ENCODE assay signal across 8 mouse cellular contexts in genomic region chr9:68716961-68717360, GRCm38 (mm10).
DNase-seq lines count a peak whose midpoint lies in the region; ATAC-seq and TF ChIP-seq lines count a peak whose summit lies in the region.
"Had no signal": no experiment of that assay in that cellular context is flagged by ENCODE, and none has a peak within 500 bp of the region (broad histone marks: within the 10 kb centered on the region; RNA-seq: fewer than 3 reads in every experiment).

No protein-coding gene starts in this region.

- H3K27me3 ChIP-seq in hindbrain, embryonic 10.5 days (ENCODE audit: insufficient read depth, poor library complexity, severe bottlenecking), result no peaks in the 10 kb centered on the region
- no peaks in the 10 kb centered on the region for H3K27me3 ChIP-seq in hindbrain, embryonic 12.5 days
- H3K27me3 ChIP-seq in limb, embryonic 14.5 days (ENCODE audit: control insufficient read depth, insufficient read depth, low read length), result no peaks in the 10 kb centered on the region
- H3K27me3 ChIP-seq: embryonic facial prominence, embryonic 13.5 days had no signal

- no peak overlapping the region for H3K27ac ChIP-seq in hindbrain, embryonic 10.5 days
- no peak overlapping the region for H3K27ac ChIP-seq in hindbrain, embryonic 12.5 days
- H3K27ac ChIP-seq in limb, embryonic 14.5 days (replicated peaks; ENCODE audit: low read depth, low read length), result no peak overlapping the region
- H3K27ac ChIP-seq: embryonic facial prominence, embryonic 13.5 days had no signal

- H3K4me3 ChIP-seq in hindbrain, embryonic 10.5 days, result no peak overlapping the region
- no peak overlapping the region for H3K4me3 ChIP-seq in hindbrain, embryonic 12.5 days
- no peak overlapping the region for H3K4me3 ChIP-seq in limb, embryonic 14.5 days (replicated peaks; ENCODE audit: low read length)
- H3K4me3 ChIP-seq: embryonic facial prominence, embryonic 13.5 days had no signal

- H3K9me3 ChIP-seq in hindbrain, embryonic 10.5 days, result no peaks in the 10 kb centered on the region
- H3K9me3 ChIP-seq in hindbrain, embryonic 12.5 days (replicated peaks), result no peaks in the 10 kb centered on the region
- H3K9me3 ChIP-seq in limb, embryonic 14.5 days (ENCODE audit: control insufficient read depth, low read length), result no peaks in the 10 kb centered on the region
- H3K9me3 ChIP-seq: embryonic facial prominence, embryonic 13.5 days had no signal

- ATAC-seq in hindbrain, embryonic 12.5 days (ENCODE audit: low FRiP score), result no peak
- no peak for ATAC-seq in limb, embryonic 14.5 days (ENCODE audit: low FRiP score, low read depth)

- peak; percentile 63 for DNase-seq in hindbrain, embryonic 10.5 days (ENCODE audit: low spot score)
- DNase-seq in 3T3-L1 (ENCODE audit: low read depth, low spot score), result peak; percentile 65
- peak; percentile 76 for DNase-seq in ES-CJ7 (ENCODE audit: low read depth, low spot score)
- peak; percentile 36 for DNase-seq in embryo, embryonic 11.5 days (ENCODE audit: low read depth, low spot score)
- DNase-seq in limb, embryonic 14.5 days (ENCODE audit: low spot score), result peak; percentile 32
- DNase-seq in thymus, postnatal 25 days, result peak; percentile 14

- no peak for TF ChIP-seq POLR2A in limb, embryonic 14.5 days (IDR thresholded peaks at IDR 0.05; ENCODE audit: borderline replicate concordance, extremely low read depth, insufficient read depth, insufficient read length)

- WGBS in hindbrain, embryonic 10.5 days, result 18% methylated on average over 5 of the region's 5 CpGs
- whole genome bisulfite sequencing in hindbrain, embryonic 12.5 days, result 16% methylated on average over 5 of the region's 5 CpGs
- 19% methylated on average over 5 of the region's 5 CpGs for WGBS in limb, embryonic 14.5 days

- no peaks in the 10 kb centered on the region for H3K36me3 ChIP-seq in hindbrain, embryonic 10.5 days
- no peaks in the 10 kb centered on the region for H3K36me3 ChIP-seq in hindbrain, embryonic 12.5 days
- no peaks in the 10 kb centered on the region for H3K36me3 ChIP-seq in limb, embryonic 14.5 days (ENCODE audit: control insufficient read depth, insufficient read depth, low read length)
- H3K36me3 ChIP-seq: embryonic facial prominence, embryonic 13.5 days had no signal

- H3K9ac ChIP-seq in hindbrain, embryonic 12.5 days, result no peak overlapping the region
- no peak overlapping the region for H3K9ac ChIP-seq in limb, embryonic 14.5 days (ENCODE audit: low read depth, low read length, severe bottlenecking)
- H3K9ac ChIP-seq: embryonic facial prominence, embryonic 13.5 days had no signal

- no peak overlapping the region for H3K4me2 ChIP-seq in hindbrain, embryonic 12.5 days (replicated peaks)
- no peak overlapping the region for H3K4me2 ChIP-seq in limb, embryonic 14.5 days (replicated peaks; ENCODE audit: low read depth, low read length, severe bottlenecking)
- H3K4me2 ChIP-seq: embryonic facial prominence, embryonic 13.5 days had no signal

- H3K4me1 ChIP-seq in hindbrain, embryonic 10.5 days (replicated peaks), result no peaks in the 10 kb centered on the region
- no peaks in the 10 kb centered on the region for H3K4me1 ChIP-seq in hindbrain, embryonic 12.5 days
- no peaks in the 10 kb centered on the region for H3K4me1 ChIP-seq in limb, embryonic 14.5 days (ENCODE audit: control insufficient read depth, insufficient read depth, low read length)
- H3K4me1 ChIP-seq: embryonic facial prominence, embryonic 13.5 days had no signal

Comparison
In these comparisons a context has a peak if more than half of its experiments do, and no peak if none do; other contexts are left out.
1. DNase-seq: peak in every context shown above with its lines; median percentile 76 in ES-CJ7; 65 in 3T3-L1; 63 in hindbrain, embryonic 10.5 days; 36 in embryo, embryonic 11.5 days; 32 in limb, embryonic 14.5 days; 14 in thymus, postnatal 25 days.